Mouse (Mus musculus): ENCODE measurements around the gene Vmac. TPM values are rescaled to one million over a fixed set of nuclear protein-coding genes. Genes with fewer than 3 reads are reported as not detected.

Vmac gene
- 9.2 and 12.4 TPM in 2 replicates for polyA plus RNA-seq (2012; rRNA removed)

DNA sequence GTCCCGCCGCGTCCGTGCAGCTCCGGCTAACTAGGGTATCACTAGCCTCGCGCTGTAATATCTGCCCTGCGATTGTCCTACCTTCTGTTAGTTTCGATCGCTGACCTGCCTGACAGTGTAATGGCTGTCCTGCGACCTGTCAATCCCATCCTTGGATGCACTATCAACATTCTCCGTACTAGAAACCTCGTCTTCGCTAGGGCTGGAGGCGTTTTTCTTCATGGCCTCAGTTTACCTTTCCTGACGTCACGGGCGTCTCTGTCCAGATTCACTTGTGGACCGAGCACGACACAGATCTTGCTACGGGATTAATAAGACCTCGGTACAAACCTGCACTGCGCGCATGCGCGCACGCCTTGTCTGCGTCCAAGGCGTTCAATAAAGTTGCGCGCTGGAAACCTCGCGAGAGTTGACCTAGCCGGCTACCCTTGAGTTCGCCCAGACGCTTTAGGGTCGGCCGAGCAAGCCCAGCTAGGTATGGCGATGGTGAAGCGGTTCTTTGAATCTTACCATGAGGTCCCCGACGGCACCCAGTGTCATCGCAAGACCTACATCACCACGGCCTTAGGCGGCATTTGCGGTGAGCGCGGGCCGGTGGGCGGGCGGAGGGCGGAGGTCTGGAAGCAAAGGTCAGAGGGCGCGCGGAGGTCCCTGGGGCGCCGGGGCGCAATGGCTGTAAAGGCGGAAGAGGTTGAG is at the start of gene Vmac, which contains the start of gene Ndufa11:
TSS of gene Vmac (minus strand) at position 660 of the 696 bp plus-strand sequence.
TSS of gene Ndufa11 (plus strand) at position 405 of the 696 bp plus-strand sequence.
- H3K4me3 ChIP-seq (ENCODE audit: control insufficient read depth, low read depth, low read length), result peak within 1 kb of the TSS; percentile 91
- H3K4me1 ChIP-seq (ENCODE audit: control insufficient read depth, insufficient read depth, low read length), result peaks cover 14% of the 10 kb centered on the region
- no peaks in the 10 kb centered on the region for H3K27me3 ChIP-seq (ENCODE audit: control insufficient read depth, insufficient read depth, low read length)
- peak; percentile 79 for TF ChIP-seq POLR2A (IDR thresholded peaks at IDR 0.05; ENCODE audit: control insufficient read depth, low read depth, low read length)
- no peak for TF ChIP-seq CTCF (IDR thresholded peaks at IDR 0.05; ENCODE audit: control insufficient read depth, insufficient read depth, insufficient replicate concordance, low read depth, low read length)
- H3K36me3 ChIP-seq (ENCODE audit: control insufficient read depth, insufficient read depth, low read length), result no peaks in the 10 kb centered on the region; the same call in 1 of the 2 replicates
- peak within 1 kb of the TSS; percentile 77 for H3K27ac ChIP-seq (ENCODE audit: control insufficient read depth, insufficient read depth, low read depth, low read length)

DNA sequence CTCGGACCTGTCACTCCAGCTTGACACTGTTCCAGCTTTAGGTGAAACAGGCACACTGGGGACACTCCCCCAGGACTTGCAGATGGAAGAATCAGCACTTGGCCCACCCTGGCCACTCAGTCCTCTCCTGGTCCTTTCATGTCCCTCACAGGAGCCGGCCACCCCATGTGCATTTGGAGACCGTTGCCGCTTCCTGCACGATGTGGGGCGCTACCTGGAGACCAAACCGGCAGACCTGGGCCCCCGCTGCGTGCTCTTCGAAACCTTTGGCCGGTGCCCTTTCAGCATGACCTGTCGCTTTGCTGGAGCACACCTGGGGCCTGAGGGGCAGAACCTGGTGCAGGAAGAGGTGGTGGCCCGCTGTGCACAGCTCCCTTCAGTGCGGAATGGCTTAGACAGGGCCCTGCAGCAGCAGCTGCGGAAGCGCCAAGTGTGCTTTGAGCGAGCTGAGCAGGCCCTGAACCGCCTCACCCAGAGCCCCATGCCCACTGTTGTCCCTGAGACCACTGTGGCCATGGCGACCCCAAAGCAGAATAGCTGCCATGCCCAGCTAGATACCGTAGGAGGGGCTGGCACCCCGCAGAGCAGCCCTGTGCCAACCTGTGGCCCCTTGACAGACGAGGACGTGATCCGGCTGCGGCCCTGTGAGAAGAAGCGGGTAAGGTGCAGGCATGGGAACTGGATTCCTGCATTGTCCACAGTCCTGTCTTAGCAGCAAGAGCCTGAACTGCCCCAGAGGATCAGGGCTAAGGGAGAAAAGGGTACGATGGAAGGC is 49.0 kb upstream of the Vmac start:
- no peak overlapping the region for H3K27ac ChIP-seq (ENCODE audit: control insufficient read depth, insufficient read depth, low read depth, low read length)
- TF ChIP-seq POLR2A (IDR thresholded peaks at IDR 0.05; ENCODE audit: control insufficient read depth, low read depth, low read length) (no peak), CTCF (IDR thresholded peaks at IDR 0.05; ENCODE audit: control insufficient read depth, insufficient read depth, insufficient replicate concordance, low read depth, low read length) (no peak)
- H3K27me3 ChIP-seq (ENCODE audit: control insufficient read depth, insufficient read depth, low read length), result no peaks in the 10 kb centered on the region
- H3K4me1 ChIP-seq (ENCODE audit: control insufficient read depth, insufficient read depth, low read length), result peaks cover 27% of the 10 kb centered on the region
- peaks cover 1% of the 10 kb centered on the region for H3K36me3 ChIP-seq (ENCODE audit: control insufficient read depth, insufficient read depth, low read length)
- H3K4me3 ChIP-seq (ENCODE audit: control insufficient read depth, low read depth, low read length), result no peak overlapping the region

DNA sequence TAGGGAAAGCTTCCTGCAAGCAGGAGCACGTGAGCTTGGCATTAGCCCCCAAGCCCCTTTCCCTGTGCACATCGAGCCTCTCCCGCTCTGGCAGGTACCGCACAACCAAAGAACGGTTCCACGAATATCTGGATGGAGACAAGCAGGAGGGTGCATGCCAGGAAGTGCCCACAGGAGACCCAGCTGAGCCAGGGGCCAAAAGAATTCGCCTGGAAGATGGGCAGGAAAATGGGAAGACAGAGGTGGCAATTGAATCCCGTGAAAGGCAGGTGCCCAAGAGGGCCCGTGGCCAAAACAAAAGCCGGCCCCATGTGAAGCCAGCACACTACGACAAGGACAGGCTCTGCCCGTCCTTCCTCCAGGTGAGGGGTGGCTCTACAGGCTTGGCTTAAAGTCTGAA is 47.6 kb upstream of the Vmac start:
- no peaks in the 10 kb centered on the region for H3K27me3 ChIP-seq (ENCODE audit: control insufficient read depth, insufficient read depth, low read length)
- H3K27ac ChIP-seq (ENCODE audit: control insufficient read depth, insufficient read depth, low read depth, low read length), result peak overlapping the region; percentile 98; the same call in 1 of the 2 replicates
- H3K36me3 ChIP-seq (ENCODE audit: control insufficient read depth, insufficient read depth, low read length), result peaks cover 1% of the 10 kb centered on the region; the same call in 1 of the 2 replicates
- H3K4me3 ChIP-seq (ENCODE audit: control insufficient read depth, low read depth, low read length), result peak overlapping the region; percentile 97
- TF ChIP-seq CTCF (IDR thresholded peaks at IDR 0.05; ENCODE audit: control insufficient read depth, insufficient read depth, insufficient replicate concordance, low read depth, low read length) (no peak), POLR2A (IDR thresholded peaks at IDR 0.05; ENCODE audit: control insufficient read depth, low read depth, low read length) (no peak)
- H3K4me1 ChIP-seq (ENCODE audit: control insufficient read depth, insufficient read depth, low read length), result peaks cover 34% of the 10 kb centered on the region

DNA sequence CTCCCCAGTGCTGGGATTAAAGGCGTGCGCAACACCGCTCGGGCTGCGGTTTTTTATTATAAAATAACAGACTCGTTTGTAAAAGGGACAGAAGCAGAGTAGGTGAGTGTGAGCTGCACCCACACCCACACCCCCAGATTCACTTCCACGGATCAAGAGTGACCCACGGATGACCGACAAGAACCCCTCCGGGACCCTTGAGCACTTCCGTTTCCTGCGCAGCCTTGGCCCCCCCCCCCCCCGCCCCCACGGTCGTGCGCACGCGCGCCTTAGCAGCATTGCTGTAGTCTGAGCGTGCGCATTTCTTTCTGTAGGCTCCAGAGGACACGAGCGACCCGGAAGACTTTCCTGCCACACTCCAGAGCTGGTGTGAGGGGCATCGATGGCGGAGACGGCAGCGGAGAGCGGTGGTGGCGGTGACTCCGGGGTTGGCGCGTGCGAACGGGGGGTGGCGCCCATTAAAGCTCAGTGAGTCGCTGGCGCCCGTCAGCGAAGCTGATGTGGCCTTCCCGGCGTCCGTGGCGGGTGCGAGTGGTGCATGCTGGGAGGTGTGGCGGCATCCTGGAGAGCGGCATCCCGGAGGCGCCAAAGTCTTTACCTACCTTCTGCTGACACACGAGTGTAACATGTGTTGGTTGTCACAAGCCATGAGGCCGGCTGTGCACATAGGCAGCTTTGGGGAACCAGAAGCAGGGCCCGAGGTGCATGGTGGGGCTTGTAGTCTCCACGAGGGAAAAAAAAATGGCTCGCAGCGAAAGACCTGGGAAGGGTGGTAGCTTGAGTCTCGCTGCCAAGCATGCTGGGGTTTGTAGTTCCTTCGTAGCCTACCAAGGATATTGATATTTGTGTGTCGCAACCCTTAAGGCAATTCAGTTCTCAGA is 46.9 kb upstream of the Vmac start, which contains the start of gene Dus3l:
TSS of gene Dus3l (plus strand) at position 284 of the 881 bp plus-strand sequence.
- peak within 1 kb of the TSS; percentile 97 for H3K4me3 ChIP-seq (ENCODE audit: control insufficient read depth, low read depth, low read length)
- TF ChIP-seq CTCF (IDR thresholded peaks at IDR 0.05; ENCODE audit: control insufficient read depth, insufficient read depth, insufficient replicate concordance, low read depth, low read length), result peak; percentile 25; the same call in 1 of the 2 replicates
- TF ChIP-seq POLR2A (IDR thresholded peaks at IDR 0.05; ENCODE audit: control insufficient read depth, low read depth, low read length), result peak; percentile 29
- peak within 1 kb of the TSS; percentile 98 for H3K27ac ChIP-seq (ENCODE audit: control insufficient read depth, insufficient read depth, low read depth, low read length)
- H3K4me1 ChIP-seq (ENCODE audit: control insufficient read depth, insufficient read depth, low read length), result peaks cover 34% of the 10 kb centered on the region
- H3K36me3 ChIP-seq (ENCODE audit: control insufficient read depth, insufficient read depth, low read length), result peaks cover 1% of the 10 kb centered on the region; the same call in 1 of the 2 replicates
- no peaks in the 10 kb centered on the region for H3K27me3 ChIP-seq (ENCODE audit: control insufficient read depth, insufficient read depth, low read length)

DNA sequence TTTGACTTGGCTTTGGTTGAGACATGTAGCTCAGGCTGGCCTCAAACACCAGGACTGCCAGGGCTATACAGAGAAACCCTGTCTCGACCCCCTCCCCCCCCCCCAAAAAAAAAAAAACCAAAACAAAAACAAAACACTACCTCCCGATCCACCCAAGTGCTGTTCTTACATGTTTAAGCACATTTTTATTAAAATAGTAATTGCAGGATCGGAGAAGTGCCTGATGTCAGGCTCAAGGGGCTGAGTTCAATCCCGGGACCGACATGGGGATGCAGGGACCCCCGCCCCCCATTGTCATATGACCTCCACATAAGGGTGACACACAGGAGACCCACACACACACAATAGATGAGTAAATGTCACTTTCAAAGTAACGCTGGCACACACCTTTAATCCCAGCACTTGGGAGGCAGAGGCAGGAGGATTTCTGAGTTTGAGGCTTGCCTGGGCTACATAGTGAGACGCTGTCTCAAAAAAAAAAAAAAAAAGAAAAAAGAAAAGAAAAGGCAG is 46.0 kb upstream of the Vmac start:
- H3K4me1 ChIP-seq (ENCODE audit: control insufficient read depth, insufficient read depth, low read length), result peaks cover 36% of the 10 kb centered on the region
- H3K27me3 ChIP-seq (ENCODE audit: control insufficient read depth, insufficient read depth, low read length), result no peaks in the 10 kb centered on the region
- no peaks in the 10 kb centered on the region for H3K36me3 ChIP-seq (ENCODE audit: control insufficient read depth, insufficient read depth, low read length)
- no peak overlapping the region for H3K27ac ChIP-seq (ENCODE audit: control insufficient read depth, insufficient read depth, low read depth, low read length)
- H3K4me3 ChIP-seq (ENCODE audit: control insufficient read depth, low read depth, low read length), result no peak overlapping the region; the same call in 1 of the 2 replicates
- TF ChIP-seq CTCF (IDR thresholded peaks at IDR 0.05; ENCODE audit: control insufficient read depth, insufficient read depth, insufficient replicate concordance, low read depth, low read length), result no peak
- no peak for TF ChIP-seq POLR2A (IDR thresholded peaks at IDR 0.05; ENCODE audit: control insufficient read depth, low read depth, low read length)

Data from testis, adult 2 months (tissue).